Mouse (Mus musculus) embryonic fibroblast, embryonic 13.5 days (primary cell): ENCODE measurements at regions not wholly inside any gene's neighbourhood (a gene's known extent, or its start where the extent isn't known, plus 50 kb on each side); places are given as distances from the start of the nearest gene placed in this dataset.

Experiments used
- CTCF ChIP-seq: IDR thresholded peaks from 2 replicates; pipeline ENCODE4 v1.5.1; 2011; ENCODE audit warnings: mild to moderate bottlenecking, control low read depth, low read length, moderate library complexity, borderline replicate concordance; ENCODE audit not compliant: insufficient read depth
- POLR2A ChIP-seq: IDR thresholded peaks from 2 replicates; pipeline ENCODE4 v1.6.1; 2011; ENCODE audit warnings: low read depth, mild to moderate bottlenecking, control low read depth, low read length, moderate library complexity

GRCm38 (mm10) chr1:137561686-137562085, 601.4 kb upstream of the Nr5a2 start:
- no peak for TF ChIP-seq CTCF
- no peak for TF ChIP-seq POLR2A
